Mouse (Mus musculus): ENCODE results near the gene Plscr5.
A peak's percentile ranks its signal among the peaks of the same experiment; 100 is the strongest.

Gene Plscr5

GRCm38 (mm10) chr9:92226127-92226655 lies 33.5 kb downstream of the Plscr5 start:
- no peak for DNase-seq (ENCODE audit: extremely low read depth, low read depth)

DNA sequence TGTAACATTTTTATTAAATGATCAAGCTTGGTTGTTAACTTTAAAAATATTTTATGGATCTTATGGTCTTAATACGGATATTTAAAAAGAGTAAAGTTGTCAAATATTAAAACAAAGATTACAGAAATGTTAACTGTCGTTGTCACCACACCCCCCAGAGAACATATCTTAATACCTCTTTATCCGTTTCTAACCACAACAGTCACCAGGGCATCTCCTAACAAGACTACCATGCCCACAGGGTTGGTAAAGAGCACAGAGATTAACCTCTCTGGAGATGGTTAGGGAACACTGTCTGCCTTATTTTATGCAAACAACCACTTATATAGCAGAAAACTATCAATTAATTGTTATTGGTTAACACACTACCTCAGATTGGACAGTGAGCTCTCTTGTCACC lies 34.1 kb downstream of the Plscr5 start:
- DNase-seq (ENCODE audit: extremely low read depth, low read depth), result no peak

DNA sequence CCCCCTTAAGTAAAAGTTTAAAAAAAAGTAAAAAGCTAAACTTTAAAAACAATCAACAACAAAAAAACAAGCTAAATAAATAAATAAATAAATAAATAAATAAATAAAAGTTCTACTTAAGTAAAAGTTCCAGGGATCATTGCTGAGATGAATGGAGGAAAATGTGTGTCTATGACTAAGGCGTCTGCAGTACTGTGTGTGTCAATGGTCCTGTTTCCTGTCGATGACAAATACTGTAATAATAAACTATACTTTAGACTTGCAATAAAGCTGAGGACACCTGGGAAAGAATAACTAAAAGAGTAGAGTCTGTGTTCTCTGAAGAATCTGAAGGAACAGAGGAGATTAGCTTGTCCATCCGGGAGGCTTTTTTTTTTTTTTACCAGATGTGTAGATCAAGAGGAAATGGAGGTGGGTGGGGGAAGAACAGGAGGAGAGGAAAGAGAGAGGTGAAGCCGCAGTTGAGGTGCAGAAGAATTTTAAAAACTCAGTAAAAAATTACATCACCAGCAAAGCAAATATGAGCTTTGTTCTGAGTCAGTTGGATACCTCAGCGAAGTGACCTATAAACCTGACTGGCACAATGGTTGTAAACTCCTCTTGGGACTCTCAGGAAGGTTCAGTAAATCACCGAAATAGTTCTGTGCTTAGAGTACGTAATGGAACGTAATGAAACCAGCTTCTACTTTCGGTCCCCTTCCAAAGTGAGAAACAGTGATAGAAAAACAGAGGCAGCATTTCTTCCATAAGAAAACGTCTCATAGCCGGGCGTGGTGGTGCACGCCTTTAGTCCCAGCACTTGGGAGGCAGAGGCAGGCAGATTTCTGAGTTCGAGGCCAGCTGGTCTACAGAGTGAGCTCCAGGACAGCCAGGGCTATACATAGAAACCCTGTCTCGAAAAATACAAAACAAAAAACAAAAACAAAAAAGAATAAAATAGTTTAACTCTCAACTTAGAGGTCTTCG lies 36.4 kb downstream of the Plscr5 start:
- no peak for DNase-seq (ENCODE audit: extremely low read depth, low read depth)

DNA sequence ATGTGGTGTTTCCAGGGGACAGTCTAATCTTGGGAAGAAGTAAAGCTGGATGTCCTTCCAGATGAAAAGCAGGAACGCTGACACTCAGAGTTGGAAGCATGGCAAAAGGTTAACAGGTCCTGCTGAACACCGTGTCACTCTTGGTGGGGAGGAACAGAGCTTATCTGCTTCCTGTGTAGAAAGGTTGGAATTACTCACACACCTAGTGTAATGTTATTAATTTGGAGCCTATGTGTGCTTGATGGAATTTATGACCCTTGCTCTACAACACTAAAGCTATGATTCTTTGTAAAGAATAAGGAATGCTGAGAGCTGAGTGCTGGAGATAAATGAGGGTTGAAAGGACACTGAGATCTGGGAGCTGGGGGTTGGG lies 37.1 kb downstream of the Plscr5 start:
- no peak for DNase-seq (ENCODE audit: extremely low read depth, low read depth)

GRCm38 (mm10) chr9:92234901-92235458 lies 42.2 kb downstream of the Plscr5 start:
- DNase-seq (ENCODE audit: extremely low read depth, low read depth), result no peak

GRCm38 (mm10) chr9:92248773-92249446 lies 56.2 kb downstream of the Plscr5 start:
- no peak for DNase-seq (ENCODE audit: extremely low read depth, low read depth)

DNA sequence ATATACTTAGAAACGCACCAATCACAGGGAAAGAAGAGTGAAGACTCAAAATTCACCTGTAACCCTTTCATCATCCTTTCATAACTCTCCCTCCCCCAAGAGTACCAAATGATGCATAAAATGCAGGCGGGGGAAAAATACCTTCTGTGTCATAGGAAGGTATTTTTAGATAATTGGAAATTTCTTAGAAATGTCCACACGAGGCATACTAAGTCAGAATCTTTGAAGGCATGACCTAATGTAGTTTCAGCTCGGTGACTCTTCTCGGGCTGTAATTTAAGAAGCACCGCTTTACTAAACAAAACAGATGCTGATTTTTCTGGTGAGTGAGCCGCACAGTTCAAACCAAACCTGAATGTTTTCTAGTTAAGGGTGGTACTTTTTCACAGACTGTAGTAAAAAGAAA lies 56.7 kb downstream of the Plscr5 start, which contains the start of gene Plscr1:
Gene Plscr1, plus strand, starts transcription at position 304 of the 406 bp plus-strand sequence.
- no peak for DNase-seq (ENCODE audit: extremely low read depth, low read depth)

DNA sequence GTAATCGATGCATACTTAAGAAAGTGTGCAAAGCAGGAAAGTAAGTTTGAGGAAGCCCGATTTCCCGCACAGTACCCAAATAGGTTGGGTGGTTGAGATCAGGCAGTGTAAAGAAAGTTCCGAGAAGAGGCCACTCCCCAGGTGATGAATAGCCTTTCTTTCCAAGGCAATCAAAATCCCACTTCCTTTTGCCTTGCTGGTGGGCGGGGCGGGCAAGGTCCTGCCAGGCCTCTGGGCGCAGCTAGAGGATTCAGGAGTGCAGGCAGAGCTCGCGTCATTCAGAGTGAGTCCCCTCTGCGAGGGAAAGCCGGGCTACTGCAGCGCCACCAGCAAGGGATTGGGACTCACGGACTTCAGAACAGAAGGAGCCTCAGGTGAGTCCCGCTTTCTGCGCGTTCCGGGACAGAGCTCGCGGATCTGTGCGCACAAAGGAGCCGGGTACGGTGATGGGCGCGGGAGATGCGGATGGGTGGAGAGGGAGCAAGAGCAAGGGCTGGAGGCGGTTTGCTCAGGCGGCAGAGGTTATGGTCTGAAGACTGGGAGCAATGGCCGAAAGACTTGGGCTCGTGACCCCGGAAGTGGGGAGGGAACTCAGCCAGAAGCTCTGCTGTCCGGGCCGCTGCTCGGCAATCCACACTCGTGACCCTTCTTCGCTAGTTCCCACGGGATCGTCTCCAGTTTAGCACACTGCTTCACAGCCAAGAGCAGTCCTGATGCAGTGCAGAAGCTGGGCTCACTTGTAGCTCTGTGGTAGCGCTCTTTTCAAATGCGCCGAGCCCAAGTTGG lies 57.4 kb downstream of the Plscr5 start:
- peak; percentile 35 for DNase-seq (ENCODE audit: extremely low read depth, low read depth)

DNA sequence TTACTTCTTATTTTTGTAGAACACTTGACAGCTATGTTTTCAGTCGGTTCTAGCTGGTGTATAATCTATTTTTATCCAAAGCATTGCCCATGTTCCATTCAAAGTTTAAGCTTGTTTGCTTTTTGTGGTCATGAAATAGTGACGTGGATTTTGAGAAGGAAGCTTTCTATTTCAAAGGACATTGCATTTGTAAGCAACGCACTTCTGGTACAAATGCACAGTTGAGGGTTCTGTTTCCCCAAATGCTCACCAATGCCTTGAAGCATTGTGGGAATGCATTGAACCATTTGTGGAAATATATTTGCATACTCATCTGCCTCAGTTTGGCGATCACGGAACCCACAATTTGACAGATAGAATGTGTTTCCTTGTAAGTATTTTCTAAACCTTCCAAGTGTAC lies 60.0 kb downstream of the Plscr5 start:
- DNase-seq (ENCODE audit: extremely low read depth, low read depth), result no peak

- no peak for DNase-seq (ENCODE audit: extremely low read depth, low read depth)
These were observed 61.0 kb downstream of the Plscr5 start for GRCm38 (mm10) chr9:92253585-92254321.

Data from MEL-GATA-1-ER (cell line).